Mouse (Mus musculus): ENCODE measurements around the gene Izumo4.

The Izumo4 gene

GRCm38 (mm10) chr10:80701721-80702535, at the start of gene Izumo4, which contains the start of gene Mob3a:
Izumo4 (plus strand) TSS chr10:80702184.
Mob3a (minus strand) TSS chr10:80701977.
- peak; percentile 94 to 97 for DNase-seq (ENCODE audit: low spot score in 2 of 2)

GRCm38 (mm10) chr10:80653156-80653720, 48.7 kb upstream of the Izumo4 start:
- no peak for DNase-seq (ENCODE audit: low spot score in 2 of 2)

- no peak for DNase-seq (ENCODE audit: low spot score in 2 of 2)
These were observed 47.1 kb upstream of the Izumo4 start for GRCm38 (mm10) chr10:80654866-80655265.

DNA sequence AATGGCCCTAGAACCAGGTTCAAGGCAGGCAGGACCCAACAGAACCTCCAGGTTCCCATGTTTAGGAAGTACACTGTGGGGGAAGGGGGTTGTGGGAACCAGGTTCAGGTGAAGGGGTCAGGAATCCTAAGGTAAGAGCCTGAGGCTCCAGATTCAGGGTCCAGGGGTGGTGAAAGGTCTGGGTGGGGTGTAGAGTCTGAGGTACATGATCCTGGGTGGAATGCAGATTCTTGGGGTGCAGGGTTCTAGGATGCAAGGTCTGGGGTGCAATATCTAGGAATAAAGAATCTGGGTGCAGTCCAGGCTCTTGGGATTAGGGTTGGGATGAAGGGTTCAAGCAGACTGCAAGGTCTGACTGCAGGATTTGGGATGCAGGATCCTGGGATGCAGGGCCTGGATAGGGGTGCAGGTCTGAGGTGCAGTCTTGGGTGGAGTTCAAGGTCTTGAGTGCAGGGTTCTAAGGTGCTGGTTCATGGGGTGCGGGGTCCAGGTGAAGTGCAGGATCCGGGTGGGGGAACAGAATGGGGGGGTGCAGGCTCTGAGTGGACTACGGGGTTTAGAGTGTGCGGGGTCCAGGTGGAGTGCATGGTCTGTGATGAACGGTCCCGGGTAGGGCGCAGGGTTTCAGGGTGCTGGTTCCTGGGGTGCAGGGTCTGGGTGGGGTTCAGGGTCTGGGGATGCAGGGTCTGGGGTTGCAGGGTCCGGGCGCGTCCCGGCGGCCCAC, 46.4 kb upstream of the Izumo4 start:
- DNase-seq (ENCODE audit: low spot score in 2 of 2): no peak

DNA sequence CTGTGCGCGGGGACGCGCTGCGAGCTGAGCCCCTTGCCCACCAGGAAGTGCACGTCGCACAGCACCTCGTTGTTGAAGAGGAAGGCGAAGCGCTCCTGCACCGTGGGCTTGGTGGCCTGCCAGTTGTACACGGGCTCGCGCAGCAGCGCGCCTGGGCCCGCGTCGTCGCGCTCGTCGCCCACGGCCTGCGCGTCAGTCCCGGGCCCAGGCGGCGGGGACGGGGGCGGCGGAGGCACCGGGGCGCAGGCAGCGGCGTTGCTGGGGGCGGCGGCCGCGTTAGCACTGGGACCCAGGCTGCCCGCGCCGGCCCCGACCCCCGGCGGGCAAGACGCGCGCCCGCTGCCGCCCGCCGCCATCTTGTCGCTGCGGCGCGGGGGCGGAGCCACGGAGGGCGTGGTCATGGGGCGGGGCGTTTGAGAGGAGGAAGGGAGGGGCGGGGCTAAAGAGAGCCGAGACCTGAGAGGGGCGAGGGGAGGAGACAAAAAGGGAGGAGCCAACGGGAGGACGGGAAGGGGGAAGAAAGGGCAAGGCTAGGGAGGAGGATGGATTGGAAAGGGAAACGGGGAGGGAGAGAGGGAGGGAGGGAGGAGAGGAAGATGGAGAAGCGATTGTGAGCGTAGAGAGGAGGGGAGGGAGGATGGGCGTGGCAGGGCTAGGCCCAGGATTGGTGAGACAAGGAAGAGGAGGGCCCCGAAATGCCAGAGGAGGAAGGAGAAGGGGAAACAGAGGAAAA, 45.7 kb upstream of the Izumo4 start:
- DNase-seq (ENCODE audit: low spot score in 2 of 2): peak; percentile 86 to 99

DNA sequence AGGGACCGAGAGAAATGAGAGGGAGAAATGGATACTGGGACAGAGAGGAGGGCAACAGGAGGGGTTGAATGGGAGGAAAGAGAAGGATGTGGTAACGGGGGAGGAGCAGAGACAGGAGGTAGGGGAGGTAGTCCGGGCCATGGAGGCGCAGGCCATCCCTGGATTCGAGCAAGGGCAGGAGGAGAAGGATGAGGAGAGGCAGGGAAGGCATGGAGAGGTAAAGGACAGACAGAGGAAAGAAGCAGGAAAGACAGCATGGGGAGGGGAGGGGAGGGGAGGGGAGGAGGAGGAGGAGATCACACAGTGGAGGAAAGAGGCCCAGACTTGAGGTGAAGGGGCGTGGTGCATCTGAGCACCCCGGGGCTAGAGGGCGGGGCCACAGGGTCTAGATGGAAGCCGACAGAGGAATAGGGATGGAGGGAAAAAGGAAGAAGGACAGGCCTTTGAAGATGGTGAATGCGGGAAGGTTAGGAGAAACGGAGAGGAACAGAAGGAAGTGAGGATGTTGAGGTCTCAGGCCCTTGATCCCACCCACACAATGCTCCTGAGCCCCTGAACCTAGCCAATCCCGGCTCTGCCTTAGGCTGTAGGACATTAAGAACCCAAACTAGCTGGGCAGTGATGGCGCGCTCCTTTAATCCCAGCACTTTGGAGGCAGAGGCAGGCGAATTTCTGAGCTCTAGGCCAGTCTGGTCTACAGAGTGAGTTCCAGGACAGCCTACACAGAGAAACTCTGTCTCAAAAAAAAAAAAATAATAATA, 44.9 kb upstream of the Izumo4 start, which contains the start of gene Btbd2:
Btbd2 (minus strand) TSS at position 209 of the 761 bp plus-strand sequence.
- no peak for DNase-seq (ENCODE audit: low spot score in 2 of 2)

- no peak for DNase-seq (ENCODE audit: low spot score in 2 of 2)
These were observed 43.7 kb upstream of the Izumo4 start for GRCm38 (mm10) chr10:80658194-80658840.

DNA sequence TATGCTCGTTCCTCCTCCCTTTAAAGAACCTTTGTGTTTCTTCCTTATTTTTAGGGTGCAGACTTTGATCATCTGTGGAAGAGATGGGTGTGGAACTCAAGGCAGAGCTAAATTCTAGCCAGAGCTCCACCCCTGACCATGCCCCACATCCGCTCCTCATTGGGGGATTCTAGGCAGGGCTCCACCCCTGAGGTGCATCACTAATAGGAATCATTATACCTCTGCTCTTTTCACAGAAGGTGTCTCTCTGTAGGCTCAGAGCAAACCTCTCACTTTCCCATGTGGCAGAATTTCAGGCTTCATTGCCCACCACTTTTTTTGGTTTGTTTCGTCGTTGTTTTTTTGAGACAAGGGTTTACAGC, 43.2 kb upstream of the Izumo4 start:
- no peak for DNase-seq (ENCODE audit: low spot score in 2 of 2)

DNA sequence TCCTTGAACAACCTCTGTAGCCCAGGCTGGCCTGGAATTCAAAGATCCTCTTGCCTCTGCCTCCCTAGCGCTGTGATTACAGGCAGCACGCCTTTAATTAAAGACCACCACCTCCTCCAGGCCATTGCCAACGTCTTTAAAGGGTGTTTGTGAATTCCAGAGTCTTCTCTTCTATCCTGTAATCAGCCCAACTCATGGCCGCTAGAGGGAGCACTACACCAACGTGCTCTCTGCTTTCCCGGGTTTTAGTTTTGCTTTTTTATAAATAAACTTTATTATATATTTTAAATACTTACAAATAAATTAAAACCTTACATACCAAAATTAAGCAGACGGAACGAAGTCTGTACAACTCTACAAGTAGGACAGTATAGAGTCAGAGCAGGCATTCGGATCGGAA, 42.8 kb upstream of the Izumo4 start:
- DNase-seq (ENCODE audit: low spot score in 2 of 2): peak; percentile 57 to 76

GRCm38 (mm10) chr10:80661149-80661548, 40.8 kb upstream of the Izumo4 start:
- no peak for DNase-seq (ENCODE audit: low spot score in 2 of 2)

GRCm38 (mm10) chr10:80663485-80664196, 38.3 kb upstream of the Izumo4 start:
- DNase-seq (ENCODE audit: low spot score in 2 of 2): no peak

GRCm38 (mm10) chr10:80664197-80665015, 37.6 kb upstream of the Izumo4 start:
- DNase-seq (ENCODE audit: low spot score in 2 of 2): peak in 1 of 2 experiments; percentile 45

DNA sequence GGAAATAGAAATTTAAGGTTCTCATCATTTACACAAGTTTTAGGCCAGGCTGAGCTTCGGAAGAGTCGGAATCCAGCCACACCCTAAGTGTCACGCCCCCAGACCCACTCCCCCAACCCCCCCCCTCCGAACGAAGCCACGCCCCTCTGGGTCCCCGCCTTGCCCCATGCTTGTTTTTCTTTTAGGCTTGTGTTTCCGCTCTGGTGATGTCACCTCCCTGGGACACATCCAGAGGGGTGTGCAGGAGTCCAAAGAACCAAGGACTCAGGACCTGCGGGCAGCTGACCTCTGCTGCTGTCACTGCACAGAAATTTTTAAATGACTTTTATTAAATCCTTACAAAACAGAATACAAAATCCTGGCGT, 37.0 kb upstream of the Izumo4 start:
- DNase-seq (ENCODE audit: low spot score in 2 of 2): no peak

DNA sequence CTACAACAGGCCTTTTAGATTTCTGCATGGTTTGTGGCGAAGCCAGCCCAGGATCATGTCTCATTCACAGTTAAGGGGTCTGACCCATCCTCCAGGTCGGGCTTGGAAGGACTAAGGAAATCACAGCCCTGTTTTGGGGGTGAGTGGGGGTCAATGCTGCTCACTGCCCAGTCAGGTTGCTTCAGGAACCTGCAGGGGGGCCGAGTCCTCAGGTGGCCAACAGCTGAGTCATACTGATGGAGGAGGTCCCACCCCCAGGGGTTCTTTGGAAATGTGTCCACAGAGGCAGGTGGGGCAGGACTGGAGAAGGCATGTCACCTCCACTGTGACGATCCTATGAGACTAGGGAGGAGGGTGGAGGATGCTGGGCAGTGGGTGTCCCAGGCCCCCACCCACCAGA, 36.5 kb upstream of the Izumo4 start:
- no peak for DNase-seq (ENCODE audit: low spot score in 2 of 2)

DNA sequence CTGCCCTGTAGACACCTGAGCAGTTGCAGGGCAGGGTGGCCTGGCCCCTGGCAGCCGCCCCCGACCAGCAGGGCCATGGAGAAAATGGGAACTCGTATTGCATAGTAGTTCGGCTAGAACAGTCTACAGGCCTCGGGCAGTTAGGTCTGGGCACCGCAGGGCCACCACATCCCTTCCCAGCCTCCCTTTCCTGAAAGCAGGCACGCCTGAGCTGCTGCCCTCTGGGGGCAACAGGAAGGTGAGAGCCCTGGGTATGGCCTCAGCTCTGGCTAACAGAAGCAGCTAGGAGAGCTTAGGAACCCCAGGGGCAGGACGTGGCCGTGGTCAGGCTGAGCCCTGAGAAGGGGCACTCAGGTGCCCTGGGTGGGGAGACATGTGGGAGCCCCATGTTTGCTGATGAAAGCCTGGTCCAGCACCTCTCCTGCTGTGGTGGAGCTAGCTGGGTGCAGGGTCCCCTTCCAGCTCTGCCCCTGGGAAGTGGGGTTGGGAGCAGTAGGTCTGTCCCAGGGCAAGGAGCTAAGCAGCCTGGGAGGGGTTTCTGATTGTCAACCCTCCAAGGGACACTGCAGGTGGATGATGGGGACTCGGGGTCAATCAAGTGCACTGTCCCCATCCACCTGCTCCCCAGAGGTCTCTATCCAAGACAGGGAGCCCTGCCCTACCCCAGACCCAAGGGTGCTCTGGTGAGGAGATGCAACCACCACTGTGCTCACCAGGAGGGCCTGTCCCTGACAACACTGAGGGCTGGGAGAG, 35.8 kb upstream of the Izumo4 start:
- DNase-seq (ENCODE audit: low spot score in 2 of 2): no peak

DNA sequence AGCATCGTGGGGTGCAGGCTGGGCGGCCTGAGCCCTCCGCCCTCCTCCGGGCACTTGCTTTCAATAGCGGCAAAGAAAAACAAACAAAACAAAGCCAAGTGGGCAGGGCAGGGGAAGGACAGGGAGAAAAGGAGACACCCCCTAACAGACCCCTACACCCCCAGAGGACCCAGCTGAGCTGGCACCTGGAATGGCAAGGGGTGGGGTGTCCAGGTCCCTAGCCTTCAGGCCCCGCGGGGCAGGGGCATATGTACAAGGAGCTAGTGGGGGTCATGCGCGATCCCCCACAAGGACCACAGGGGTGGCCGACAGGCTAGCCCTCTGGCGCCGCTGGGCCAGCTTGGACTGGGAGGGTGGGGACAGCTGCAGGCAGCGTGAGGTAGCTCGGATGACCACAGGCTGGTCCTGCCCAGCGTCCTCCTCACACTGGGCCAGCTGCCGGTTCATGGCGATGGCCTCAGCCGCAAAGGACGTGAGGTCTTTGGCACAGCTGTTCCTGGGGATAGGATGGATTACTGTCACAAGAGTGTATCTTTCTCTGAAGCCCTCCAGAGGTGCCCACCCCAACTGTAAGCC, 35.1 kb upstream of the Izumo4 start:
- DNase-seq (ENCODE audit: low spot score in 2 of 2): no peak

GRCm38 (mm10) chr10:80668614-80669013, 33.4 kb upstream of the Izumo4 start:
- DNase-seq (ENCODE audit: low spot score in 2 of 2): peak in 1 of 2 experiments; percentile 38

DNA sequence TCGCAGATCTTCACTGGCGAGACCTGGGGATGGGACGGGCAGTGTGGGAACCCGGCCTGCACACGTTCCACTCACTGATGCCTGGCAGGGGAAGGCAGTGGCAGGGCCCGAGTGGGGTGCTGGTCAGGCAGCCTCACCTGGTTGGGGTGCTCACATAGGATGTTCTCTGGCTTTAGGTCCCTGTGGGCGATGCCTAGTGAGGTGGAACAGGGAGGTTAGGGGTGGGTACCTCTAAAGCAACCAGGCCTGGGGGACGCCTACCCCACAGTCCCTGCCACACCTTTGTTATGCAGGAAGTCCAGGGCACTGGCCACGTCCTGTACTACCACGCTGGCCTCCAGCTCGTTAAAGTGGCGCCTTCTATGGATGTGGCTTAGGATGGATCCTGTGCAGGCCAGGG, 33.0 kb upstream of the Izumo4 start:
- no peak for DNase-seq (ENCODE audit: low spot score in 2 of 2)

Measured in cerebellum, postnatal 4 days (tissue).